Mouse (Mus musculus) liver, adult 2 months (tissue): Measurements from ENCODE around the gene Shc3. TPM values are rescaled to one million over a fixed set of nuclear protein-coding genes. Genes with fewer than 3 reads are reported as not detected.

Source experiments
- DNase-seq: peaks from one replicate; pipeline ENCODE4 v3.0.0-alpha.2; 2011; ENCODE audit warnings: low read depth, low spot score; ENCODE audit errors: extremely low read depth
- H3K27ac ChIP-seq: fragments of 200-500 bp; replicated peaks from 2 replicates; pipeline ENCODE4 v1.5.1; 2012; ENCODE audit warnings: low read depth, mild to moderate bottlenecking, control low read depth, inconsistent platforms, low read length; ENCODE audit not compliant: insufficient read depth
- H3K27me3 ChIP-seq: fragments of 200-500 bp; 2 replicates; pipeline ENCODE4 v1.6.1; 2012; ENCODE audit warnings: mild to moderate bottlenecking, moderate library complexity, low read length, inconsistent platforms; ENCODE audit not compliant: control insufficient read depth, insufficient read depth
- H3K36me3 ChIP-seq: fragments of 200-500 bp; 2 replicates; pipeline ENCODE4 v1.6.1; 2012; ENCODE audit warnings: low read length, inconsistent platforms; ENCODE audit not compliant: control insufficient read depth, insufficient read depth
- H3K4me1 ChIP-seq: fragments of 200-500 bp; 2 replicates; pipeline ENCODE4 v1.6.1; 2011; ENCODE audit warnings: low read length; ENCODE audit not compliant: control insufficient read depth, insufficient read depth
- H3K4me3 ChIP-seq: fragments of 200-500 bp; 2 replicates; pipeline ENCODE4 v1.5.1; 2011; ENCODE audit warnings: low read depth, mild to moderate bottlenecking, control low read depth, low read length, moderate library complexity; ENCODE audit not compliant: insufficient read depth
- H3K79me2 ChIP-seq: fragments of 200-500 bp; 2 replicates; pipeline ENCODE4 v1.6.1; 2012; ENCODE audit warnings: inconsistent platforms, mild to moderate bottlenecking, low read length, moderate library complexity; ENCODE audit not compliant: control insufficient read depth, insufficient read depth
- H3K9ac ChIP-seq: fragments of 200-500 bp; 2 replicates; pipeline ENCODE4 v1.6.1; 2012; ENCODE audit warnings: low read depth, mild to moderate bottlenecking, control low read depth, inconsistent platforms, low read length
- CTCF ChIP-seq: fragments of 200-500 bp; IDR thresholded peaks from 2 replicates; pipeline ENCODE4 v1.5.1; 2011; ENCODE audit warnings: low read depth, low read length, control low read depth
- POLR2A ChIP-seq: fragments of 200-500 bp; IDR thresholded peaks from 2 replicates; pipeline ENCODE4 v1.6.1; 2011; ENCODE audit warnings: low read length, control low read depth; ENCODE audit not compliant: insufficient read depth; ENCODE audit errors: extremely low read depth
- WGBS: fragments of 180-500 bp; shearing (Covaris S2); methylation state at CpG from one replicate; pipeline ENCODE4 v1.1.7; 2018; 5-methylcytosine and 5-hydroxymethylcytosine counted together
- polyA plus RNA-seq: library from polyadenylated mRNA; depleted of rRNA; stranded (reverse); fragments of >200 nt; gene quantifications from 2 replicates; pipeline ENCODE4 v1.2.3, GENCODE M21; 2012
- total RNA-seq: library from RNA; depleted of rRNA; stranded (reverse); fragments of >200 nt; gene quantifications from 2 replicates; pipeline ENCODE4 v1.2.3, GENCODE M21; 2014

The Shc3 gene
- total and polyA plus RNA-seq, 2 experiments = 0.09 TPM; not detected in 1

DNA sequence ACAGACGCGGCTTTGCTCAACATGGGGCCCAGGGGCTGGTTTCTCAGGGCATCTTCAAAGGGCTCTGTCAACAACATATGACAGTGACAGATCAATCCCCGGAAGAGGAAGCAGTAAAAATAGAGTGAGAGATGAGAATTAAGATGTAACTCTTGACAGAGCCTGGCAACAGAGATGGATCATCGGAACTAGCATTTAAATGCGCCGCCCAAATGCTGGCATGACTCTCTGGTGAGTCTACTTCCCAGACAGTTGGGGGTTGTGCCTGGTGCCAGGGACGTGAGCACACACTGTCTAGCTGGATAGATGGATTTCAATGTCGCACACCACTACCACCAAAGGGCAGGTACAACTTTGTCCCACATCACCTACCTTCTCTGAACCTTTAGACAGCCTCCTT is 126.3 kb downstream of the Shc3 start:
- Histone ChIP-seq H3K36me3 (no peaks in the 10 kb centered on the region), H3K9ac (no peak overlapping the region), H3K27me3 (no peaks in the 10 kb centered on the region), H3K4me1 (no peaks in the 10 kb centered on the region), H3K4me3 (no peak overlapping the region), H3K79me2 (no peaks in the 10 kb centered on the region), H3K27ac (no peak overlapping the region)
- WGBS = 86% methylated on average over 8 of the region's 8 CpGs
- DNase-seq = no peak
- TF ChIP-seq POLR2A = no peak
- TF ChIP-seq CTCF = no peak

DNA sequence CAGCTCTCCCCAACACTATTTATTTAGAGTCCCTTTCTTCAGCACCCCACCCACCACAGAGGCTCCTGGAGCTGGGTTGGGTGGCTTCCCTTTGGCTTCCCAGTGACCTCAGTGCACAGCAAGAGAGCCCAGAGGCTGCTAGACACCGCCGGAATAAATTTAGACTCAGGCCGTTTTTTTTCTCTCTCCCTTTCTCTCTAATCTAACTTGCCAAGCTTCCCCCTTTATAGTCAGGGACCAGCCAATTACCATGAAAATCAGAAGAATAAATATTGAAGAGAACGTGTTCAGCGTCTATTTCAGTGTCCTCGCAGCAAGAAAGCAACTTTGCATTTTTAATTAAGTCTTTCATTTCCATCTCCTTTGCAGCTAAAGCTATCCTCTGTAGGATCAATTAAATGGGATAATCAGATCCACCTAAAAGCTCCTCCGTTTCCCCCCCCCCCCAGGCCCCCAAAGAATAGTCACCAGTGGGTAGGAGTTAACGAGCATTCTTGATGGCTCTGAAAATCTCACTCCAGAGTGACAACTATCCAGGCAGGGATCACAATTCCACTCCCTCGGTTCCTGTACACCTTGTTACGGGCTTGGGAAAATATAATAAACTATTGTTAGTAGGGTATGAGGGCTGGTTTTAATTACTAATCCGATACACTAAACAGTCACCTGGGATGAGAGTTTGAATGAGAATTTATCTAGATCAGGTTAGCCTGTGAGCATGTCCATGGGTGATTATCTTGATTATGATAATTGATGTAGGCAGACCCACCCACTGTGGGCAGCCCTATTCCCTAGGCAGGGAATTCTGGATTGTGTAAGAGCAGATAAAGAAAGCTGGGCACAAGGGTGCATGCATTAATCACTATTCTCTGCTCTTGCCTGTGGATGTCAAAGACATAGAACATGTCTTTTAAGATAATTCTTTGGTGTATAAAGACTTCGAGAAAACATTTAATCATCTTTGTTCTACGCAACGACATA is 131.8 kb downstream of the Shc3 start:
- TF ChIP-seq CTCF (no peak), POLR2A (no peak)
- Histone ChIP-seq H3K4me3 (no peak overlapping the region), H3K27ac (no peak overlapping the region), H3K9ac (no peak overlapping the region), H3K27me3 (0 out of 2 replicates have a peak, but pooled peaks cover 2% of the 10 kb centered on the region), H3K36me3 (no peaks in the 10 kb centered on the region), H3K4me1 (no peaks in the 10 kb centered on the region), H3K79me2 (no peaks in the 10 kb centered on the region)
- DNase-seq = no peak
- WGBS = 84% methylated on average over 14 of the region's 14 CpGs

DNA sequence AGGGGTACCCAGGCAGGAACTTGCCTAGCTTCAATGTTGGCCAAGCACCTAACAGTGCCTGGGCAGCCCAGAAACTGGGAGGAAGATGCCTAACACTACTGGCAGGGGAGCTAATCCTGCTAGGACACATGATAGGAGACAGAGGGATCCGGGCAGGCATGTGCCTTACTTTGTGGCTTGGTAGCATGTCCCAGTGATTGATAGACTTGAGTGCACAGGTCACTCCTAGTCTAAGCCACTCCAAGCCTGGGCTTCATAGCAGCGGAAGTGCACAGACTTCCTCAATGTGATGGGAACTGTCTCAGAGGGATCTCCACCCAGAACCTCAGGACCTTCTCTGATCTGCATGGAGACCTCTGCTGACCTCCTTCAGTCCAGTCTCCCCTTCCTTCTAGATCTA is 134.1 kb downstream of the Shc3 start:
- WGBS = 61% methylated on average over 2 of the region's 2 CpGs
- H3K36me3 ChIP-seq = no peaks in the 10 kb centered on the region
- no peaks in the 10 kb centered on the region for H3K4me1 ChIP-seq
- no peak for DNase-seq
- no peak overlapping the region for H3K4me3 ChIP-seq
- no peak overlapping the region for H3K9ac ChIP-seq
- TF ChIP-seq POLR2A (no peak), CTCF (no peak)
- H3K79me2 ChIP-seq = no peaks in the 10 kb centered on the region
- H3K27me3 ChIP-seq = 0 out of 2 replicates have a peak, but pooled peaks cover 2% of the 10 kb centered on the region
- no peak overlapping the region for H3K27ac ChIP-seq

DNA sequence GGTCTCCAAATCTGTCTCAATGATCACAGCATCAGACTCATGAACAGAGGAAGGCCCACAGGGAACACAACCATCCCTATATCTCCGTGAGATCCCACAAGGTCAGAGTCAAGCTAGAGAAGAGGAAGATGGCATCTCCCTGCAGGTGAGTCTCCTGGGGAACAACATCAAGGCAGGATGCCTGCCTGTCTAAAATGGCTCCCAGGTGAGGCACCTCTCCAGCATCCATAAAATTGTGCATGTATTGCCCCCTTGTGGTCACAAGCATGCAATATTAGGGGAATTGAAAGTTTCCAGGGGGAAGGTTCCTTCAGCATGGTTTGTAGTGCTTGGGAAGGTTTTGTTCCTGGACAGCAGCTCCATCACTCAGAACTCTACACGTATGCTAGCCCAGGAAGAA is 134.8 kb downstream of the Shc3 start:
- WGBS = 64% methylated on average over 2 of the region's 2 CpGs
- Histone ChIP-seq H3K36me3 (no peaks in the 10 kb centered on the region), H3K4me1 (no peaks in the 10 kb centered on the region), H3K27me3 (0 out of 2 replicates have a peak, but pooled peaks cover 2% of the 10 kb centered on the region), H3K9ac (no peak overlapping the region), H3K79me2 (no peaks in the 10 kb centered on the region), H3K4me3 (no peak overlapping the region), H3K27ac (no peak overlapping the region)
- no peak for TF ChIP-seq POLR2A
- no peak for TF ChIP-seq CTCF
- DNase-seq = no peak

DNA sequence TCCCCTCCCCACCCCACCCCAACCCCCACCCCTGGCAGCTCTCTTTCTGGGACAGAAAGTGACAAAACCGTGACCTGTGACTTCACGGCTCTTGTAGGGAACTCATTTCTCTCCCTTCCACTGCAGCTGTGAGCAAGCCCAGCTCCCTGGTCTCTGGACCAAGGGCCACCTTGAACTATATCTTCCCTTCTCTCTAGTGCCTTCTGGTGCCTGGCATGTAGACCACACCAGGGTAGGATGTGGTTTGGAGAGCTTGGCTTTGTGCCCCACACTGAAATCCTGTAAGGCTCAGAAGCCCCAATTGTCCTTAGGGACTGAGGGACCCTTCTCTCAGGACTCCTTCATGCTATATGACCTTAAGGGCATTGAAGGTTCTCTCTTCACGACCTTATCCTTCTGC is 135.8 kb downstream of the Shc3 start:
- H3K27ac ChIP-seq = no peak overlapping the region
- no peak for DNase-seq
- no peaks in the 10 kb centered on the region for H3K4me1 ChIP-seq
- no peak overlapping the region for H3K4me3 ChIP-seq
- H3K36me3 ChIP-seq = no peaks in the 10 kb centered on the region
- TF ChIP-seq POLR2A (no peak), CTCF (no peak)
- no peaks in the 10 kb centered on the region for H3K79me2 ChIP-seq
- H3K9ac ChIP-seq = no peak overlapping the region
- 56% methylated on average over 3 of the region's 3 CpGs for WGBS
- 0 out of 2 replicates have a peak, but pooled peaks cover 2% of the 10 kb centered on the region for H3K27me3 ChIP-seq
